Mouse (Mus musculus) lung, postnatal 10 days (tissue): ENCODE measurements around the gene Gramd1b.

ENCODE experiments used
- DNase-seq: peaks from one replicate; pipeline ENCODE4 v3.0.0; 2021

The Gramd1b gene

DNA sequence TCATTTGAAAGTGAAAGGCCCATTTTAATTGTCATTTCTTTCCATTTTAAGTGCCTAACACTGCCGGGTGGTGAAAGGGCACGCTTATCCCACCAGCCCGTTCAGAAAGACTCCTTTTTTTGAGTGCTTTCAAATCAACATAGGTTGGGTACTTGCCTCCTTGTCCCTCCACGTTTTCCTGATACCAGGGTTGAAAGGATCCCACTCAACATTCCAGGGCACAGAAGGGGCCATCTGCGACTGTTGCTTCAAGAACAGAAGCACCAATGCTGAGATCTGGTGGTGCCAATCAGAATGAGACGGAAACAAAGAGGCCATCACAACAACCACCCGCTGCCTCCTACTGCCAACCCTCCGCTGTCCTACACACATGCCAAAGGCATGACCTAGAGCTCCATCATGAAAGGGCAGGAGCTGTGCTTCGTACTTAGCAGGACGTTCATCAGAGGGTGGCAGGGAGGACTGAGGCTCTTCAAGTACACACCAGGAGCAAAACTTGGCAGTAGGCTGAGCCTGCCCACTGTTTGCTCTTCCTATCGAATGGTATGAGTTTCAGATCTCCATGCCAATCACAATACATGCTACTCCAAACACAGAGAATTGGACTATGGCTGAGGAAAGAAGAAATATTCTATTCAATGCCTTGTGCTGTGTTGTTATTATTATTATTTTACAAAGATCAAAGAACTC lies 108.7 kb downstream of the Gramd1b start:
- DNase-seq: no peak

DNA sequence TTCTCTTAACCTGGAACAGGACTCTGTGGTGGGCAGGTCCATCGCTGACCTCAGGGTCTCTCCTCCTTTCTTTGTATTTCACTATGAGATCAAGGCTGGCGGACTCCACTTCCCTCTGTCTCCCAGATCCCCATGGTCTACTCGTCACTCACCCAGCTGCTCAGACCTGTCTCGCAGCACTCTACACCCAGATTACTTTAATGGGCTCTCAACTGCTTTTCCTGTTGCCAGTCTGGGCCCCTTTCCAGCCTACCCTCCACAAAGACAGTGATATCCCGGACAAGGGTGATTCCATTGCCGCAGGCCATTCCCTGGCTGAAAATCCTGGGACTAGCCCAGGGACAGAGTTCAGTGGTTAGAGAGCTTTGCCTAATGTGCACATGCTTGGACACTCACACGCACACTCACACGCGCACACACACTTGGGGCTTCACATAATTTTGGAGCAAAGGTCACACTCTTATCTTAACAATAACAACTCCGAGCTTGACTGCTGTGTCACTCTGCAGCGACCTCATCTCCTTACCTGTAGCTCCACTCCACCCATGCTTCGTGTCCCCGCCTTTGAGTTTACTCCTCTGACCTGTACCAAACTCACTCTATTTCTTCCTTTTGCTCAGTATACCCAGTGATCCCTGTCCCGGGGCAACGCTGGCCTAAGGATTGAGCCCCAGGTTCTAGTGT lies 110.4 kb downstream of the Gramd1b start:
- no peak for DNase-seq

DNA sequence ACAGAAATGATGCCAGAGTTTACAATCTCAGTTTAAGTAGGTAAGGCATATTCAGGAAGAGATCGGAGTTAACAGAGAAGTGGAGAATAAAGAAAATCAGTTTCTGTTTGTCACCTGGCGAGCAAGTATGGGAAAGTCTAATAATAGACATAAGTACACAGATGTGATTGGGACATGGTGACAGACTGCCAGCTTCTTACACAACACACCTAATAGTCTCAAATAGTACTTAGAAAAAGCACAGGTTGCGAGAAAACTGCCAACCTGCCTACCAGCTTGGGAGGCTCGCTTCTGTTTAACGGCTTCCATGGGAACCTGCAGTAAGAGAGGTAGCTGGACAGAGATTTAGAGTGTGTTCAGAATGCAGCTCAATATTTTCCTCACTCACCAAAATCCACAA lies 112.4 kb downstream of the Gramd1b start:
- DNase-seq: peak; percentile 45

DNA sequence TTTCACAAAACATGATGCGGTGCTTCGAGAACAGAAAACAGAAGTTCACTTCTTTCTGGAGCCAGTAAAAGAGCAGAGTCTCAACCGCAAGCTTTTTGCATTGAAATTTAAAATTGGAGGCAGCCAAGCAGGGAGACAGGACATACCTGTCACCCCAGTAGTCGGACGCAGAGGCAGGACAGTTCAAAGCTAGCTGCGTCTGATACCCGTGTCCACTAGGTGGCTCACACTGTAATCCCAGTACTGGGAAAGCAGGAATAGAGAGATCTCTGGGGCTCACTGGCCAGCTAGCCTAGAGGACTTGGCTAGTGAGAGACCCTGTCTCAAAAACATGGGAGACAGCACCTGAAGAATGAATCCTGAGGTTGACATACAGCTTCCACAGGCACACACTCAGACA lies 115.0 kb downstream of the Gramd1b start:
- DNase-seq: peak; percentile 27

DNA sequence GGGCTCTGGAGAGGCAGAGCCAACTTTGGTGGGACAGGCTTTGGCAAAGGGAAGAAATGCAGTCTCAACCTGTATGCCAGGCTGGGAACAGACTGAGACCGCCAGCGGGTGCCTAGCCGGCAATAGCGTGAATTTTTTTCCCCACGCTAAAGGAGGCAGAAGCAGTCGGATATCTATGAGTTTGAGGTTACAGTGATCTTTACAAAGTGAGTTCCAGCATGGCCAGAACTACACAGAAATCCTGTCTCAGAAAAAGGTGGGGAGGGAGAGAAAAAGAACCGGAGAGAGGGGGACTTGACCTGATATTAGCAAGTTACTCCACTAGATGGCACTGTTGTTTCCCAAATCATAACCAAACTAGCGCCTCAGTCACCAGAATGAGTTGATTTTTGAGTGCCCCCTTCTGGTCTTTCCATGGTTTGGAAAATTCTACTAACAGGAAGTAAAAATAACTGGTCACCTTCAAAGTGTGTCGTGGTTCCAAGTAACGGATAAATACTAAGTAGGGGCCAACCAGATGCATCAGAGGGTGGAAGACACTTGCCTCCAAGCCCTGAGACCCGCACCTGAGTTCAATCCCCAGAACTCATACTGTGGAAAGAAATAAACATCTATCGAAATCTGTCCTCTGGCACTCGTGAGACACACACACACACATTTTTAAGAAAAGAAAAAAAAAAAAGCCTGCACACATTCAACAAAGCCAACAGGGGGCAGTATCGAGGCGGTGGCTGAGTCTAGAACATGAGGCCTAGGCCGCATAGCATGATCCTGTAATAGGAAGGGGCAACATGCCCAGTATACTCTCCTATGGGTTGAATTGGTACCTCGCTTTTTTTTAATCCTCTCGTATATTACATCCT lies 116.0 kb downstream of the Gramd1b start:
- peak; percentile 90 for DNase-seq

DNA sequence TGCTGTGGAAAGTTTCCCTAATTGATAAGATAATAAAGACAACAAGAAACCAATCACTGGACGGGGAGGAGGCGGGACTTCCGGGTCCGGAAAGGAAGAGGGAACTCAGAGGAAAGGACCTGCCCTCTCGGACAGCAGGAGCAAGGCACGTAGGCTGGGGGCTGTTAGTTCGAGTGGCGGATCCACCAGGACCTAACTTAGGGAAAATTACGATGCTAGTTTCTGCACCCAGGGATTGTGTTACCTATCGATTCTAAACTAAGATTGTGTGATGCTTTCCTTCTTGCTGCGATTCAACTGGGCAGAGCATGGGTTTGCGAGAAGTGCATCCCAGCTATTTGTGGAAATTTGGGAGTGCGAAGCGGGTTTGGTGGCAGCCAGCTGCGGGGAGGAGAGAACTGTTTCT lies 116.7 kb downstream of the Gramd1b start:
- peak; percentile 90 for DNase-seq

- DNase-seq: no peak
Observed at GRCm38 (mm10) chr9:40413601-40414000, 117.6 kb downstream of the Gramd1b start.

DNA sequence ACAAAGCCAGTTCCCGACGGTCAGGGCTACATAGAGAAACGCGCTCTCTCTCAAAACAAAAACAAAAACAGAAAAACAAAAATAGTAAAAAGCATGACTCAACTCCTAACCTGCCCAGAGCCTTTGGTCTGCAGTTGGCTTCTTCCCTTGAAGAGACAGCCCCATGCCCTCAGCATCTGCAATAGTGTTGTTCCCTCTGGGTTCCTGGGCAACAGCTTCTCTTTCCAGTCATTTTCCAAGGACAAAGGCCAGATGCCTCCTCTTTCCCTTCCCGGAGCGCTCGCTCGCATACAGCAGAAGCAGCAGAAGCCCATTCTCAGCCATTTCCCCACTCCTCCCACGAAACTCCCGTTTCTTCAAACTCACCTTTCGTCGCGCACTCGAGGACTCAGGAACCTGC lies 118.3 kb downstream of the Gramd1b start:
- DNase-seq: no peak

DNA sequence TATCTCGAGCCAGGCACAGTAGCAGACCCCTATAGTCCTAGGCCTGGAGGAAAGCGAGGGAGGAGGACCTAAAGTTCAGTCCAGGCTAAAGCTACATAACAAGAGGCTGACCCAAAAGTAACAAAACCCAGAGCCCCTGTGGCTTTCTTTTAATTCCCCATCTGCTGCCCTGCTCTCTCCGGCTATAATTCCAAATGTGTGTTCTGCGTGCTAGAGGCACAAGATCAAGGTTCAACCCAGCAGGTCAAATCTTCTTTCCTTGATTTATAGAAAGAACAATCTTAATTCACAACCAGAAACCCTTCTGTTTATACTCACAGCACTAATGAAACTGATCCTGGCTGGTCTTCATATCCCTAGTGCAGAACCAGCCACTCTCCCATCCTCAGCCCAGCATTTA lies 118.9 kb downstream of the Gramd1b start:
- no peak for DNase-seq

DNA sequence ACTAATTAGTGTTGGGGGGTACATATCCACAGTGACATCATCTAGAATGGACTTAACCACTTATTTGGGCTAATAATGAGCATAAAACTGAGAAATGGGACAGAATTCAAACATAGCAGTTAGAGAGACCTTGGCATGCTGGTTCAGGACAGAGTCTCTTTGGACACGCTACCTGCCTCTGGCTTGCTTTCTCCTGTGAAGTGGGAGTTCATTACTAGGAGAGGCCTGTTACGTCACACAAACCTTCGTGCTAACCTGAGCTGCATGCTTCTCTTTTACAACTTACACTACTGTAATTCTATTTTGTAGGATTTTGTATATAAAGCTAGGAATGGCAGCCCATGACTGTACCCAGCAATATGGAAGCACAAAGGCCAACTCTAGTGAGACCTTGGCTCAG lies 120.3 kb downstream of the Gramd1b start:
- DNase-seq: no peak

GRCm38 (mm10) chr9:40409071-40409470 lies 122.1 kb downstream of the Gramd1b start:
- DNase-seq: no peak

GRCm38 (mm10) chr9:40408415-40408814 lies 122.8 kb downstream of the Gramd1b start:
- no peak for DNase-seq

DNA sequence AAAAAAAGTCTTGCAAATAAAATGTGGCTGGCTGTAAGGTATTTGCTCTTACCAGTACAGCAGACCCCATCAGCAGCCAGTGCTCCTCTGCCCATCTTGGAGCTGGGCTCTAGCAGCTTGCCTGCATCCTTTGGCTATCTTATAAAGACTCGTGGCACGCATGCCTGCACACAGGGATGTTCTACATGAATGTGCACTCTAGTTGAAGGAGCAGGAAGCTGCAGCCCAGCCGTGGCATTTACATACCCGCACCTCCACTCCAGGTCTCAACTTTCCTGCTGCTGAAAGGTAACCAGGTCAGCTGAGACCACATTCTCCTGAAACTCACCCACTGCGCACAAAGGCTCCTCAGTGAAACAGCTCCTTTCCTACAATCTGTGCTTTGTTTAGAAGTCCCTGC lies 123.3 kb downstream of the Gramd1b start:
- no peak for DNase-seq

GRCm38 (mm10) chr9:40405804-40406203 lies 125.4 kb downstream of the Gramd1b start:
- DNase-seq: no peak

DNA sequence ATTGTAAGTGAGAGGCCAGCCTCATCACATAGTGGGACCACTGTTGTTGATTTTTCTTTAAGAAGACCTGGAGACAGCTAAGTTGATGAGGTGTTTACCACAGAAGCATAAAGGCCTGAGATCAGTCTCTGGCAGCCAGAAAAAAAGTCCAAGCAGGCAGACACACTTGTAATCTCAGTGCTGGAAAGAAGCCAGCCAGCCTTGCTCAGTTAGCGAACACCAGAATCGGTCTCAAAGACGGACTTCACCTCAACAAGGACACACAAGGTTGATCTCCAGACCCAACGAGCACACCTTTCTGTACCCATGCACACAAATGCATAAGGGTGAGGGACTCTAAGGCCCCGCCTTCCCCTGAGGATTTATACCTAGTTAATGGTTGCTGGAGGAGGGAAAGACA lies 125.9 kb downstream of the Gramd1b start:
- no peak for DNase-seq

DNA sequence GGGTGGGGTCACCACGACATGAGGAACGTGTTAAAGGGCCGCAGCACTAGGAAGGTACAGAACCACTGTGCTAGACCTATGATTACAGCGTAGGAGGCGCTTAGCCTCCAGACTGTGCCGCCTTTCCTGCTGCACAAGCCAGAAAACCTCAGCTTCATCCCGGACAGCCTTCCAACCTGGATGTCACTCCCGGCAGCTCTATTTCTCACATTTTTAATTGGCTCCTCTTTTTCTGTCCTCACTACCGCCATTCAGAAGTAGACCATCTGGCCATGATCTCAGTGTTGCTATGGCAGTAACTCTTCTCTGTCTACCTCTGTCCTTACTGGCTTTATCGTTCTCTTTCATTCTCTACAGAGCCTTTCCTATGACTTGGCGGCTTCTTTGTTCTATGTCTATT lies 126.5 kb downstream of the Gramd1b start:
- DNase-seq: no peak

DNA sequence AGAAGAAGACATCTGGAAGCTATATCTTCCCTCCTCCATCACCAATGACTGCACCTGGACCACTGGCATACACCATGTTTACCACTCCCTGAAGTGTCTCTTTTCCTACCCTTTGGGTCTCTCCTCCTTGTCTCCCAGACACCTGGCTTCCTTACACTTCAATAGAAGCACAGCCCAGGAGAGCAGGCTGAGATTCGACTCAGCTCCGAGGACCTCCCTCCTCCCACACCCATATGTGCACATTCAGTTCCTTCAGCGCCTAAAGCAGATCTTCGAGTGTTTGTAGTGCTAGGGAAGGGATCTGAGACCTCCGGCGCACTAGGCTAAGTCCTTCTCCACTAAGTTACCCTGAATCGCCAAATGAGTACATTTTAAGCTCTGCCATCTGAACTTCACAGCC lies 127.4 kb downstream of the Gramd1b start:
- DNase-seq: no peak

- no peak for DNase-seq
Observed at GRCm38 (mm10) chr9:40401818-40402217, 129.4 kb downstream of the Gramd1b start.

- DNase-seq: no peak
Observed at GRCm38 (mm10) chr9:40400854-40401253, 130.3 kb downstream of the Gramd1b start.

DNA sequence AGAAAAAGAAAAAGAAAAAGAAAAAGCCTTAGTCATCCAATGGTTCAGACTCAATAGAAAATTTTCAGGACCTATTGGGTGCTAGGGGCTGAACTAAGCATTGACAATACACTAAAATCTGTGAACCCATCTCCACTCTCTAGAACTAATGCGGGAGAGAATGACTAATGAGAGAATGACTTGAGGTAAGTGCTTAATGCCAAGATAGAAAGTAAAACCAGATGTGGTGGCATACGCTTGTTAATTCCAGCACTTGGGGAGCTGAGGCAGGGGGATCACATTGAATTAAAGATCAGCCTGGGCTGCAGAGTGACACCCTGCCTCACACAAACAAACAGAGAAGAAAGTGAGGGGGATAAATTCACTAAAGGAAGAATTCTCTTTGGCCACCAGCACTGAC lies 131.0 kb downstream of the Gramd1b start:
- no peak for DNase-seq

DNA sequence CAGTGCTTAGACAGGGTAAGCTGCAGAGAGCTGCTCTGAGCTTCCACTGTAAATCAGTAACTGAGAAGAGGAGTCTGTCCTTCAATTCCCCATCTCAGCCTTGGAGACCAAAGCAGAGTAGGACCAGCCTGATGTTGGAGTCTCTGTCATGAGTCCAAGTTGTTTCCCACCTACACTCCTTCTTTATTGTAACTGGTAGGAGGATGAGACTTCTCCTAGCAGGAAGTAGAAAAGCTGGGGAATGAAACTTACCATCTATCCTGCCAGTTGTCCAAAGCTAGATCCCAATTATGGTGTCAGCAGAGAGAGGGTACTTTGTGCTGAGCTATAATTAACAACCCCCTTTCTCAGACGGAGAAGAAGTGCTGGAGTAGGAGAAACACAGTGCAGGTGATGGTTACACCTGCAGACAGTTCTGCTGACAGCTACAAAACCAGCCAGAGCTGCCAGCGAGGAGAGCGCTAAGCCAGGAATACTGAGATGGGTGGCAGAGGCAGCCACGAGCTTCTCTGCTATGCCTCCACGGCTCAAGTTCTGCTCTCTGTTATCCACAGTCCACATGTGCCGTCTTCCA lies 131.7 kb downstream of the Gramd1b start:
- DNase-seq: no peak

DNA sequence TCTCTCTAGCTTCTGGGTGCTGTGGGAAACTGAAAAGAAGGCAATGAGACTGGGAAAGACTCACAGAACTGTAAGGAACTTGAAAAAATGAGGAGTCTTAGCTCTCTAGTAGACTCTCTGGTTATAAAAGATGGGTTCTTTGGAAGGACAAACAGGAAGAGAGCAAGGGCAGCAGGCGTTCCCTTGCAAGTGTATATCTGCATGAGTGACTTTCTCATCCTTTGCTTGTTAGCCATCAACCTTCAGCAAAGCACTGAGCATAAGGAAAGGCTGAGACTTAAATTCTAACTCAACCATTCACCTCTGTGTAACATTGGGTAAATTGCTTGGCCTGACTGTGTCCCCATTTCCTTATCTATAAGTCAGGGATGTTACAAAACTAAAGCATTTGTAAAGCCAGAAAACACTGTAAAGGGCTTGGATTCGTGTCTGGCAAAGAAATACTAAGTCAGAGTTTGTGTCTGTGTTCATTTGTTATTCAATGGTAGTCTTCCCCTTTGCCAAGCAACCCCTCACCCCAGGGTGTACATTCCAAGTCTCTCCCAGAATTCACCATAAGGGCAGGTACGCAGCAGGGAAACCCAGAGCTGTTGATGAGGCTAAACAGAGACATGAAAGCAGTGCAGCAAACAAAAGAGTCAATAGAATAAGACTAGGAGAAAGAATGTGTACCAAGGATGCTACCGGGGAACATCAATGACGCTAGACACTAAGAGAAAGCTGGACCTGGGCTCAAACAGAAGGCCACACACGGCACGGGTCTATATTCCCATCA lies 133.5 kb downstream of the Gramd1b start:
- DNase-seq: no peak

DNA sequence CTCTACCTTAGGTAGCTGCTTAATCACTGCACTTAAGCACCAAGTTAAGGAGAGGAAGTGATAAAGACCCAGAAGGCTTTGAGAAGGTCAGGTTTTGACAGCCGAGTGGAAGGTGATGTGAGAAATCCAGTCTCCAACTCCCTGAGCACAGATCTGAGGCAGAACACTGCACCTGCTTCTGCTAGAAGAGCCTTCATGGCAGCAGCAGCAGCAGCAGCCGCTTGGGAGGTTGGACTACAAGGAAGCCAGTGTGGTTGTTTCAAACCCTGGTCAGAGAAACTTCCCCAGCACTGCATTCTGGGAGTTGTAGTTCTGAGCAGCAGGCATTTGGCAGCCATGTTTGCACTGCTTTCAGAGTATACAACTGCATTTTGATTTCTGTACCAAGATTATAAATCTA lies 134.1 kb downstream of the Gramd1b start:
- peak; percentile 69 for DNase-seq
